Mouse (Mus musculus) hindbrain, postnatal 0 days (tissue): Measurements from ENCODE around the gene Lmln. TPM values are rescaled to one million over a fixed set of nuclear protein-coding genes. Genes with fewer than 3 reads are reported as not detected.
"Not testable (repeated sequence)": the region's sequence is repeated elsewhere in the genome, so short reads cannot be mapped to it uniquely, and the experiment has no call there.

ENCODE experiments used
- ATAC-seq: fragments of 200-750 bp; cut with Nextera tagmentation; 2 replicates; pipeline ENCODE4 v1.8.0; 2017; ENCODE audit warnings: mild to moderate bottlenecking, moderate TSS enrichment, moderate library complexity
- DNase-seq: peaks from one replicate; pipeline ENCODE4 v3.0.0-alpha.2; 2015; ENCODE audit warnings: low spot score
- H3K27ac ChIP-seq: fragments of 300-500 bp; sonication (generic); 2 replicates; pipeline ENCODE4 v1.5.1; 2014; ENCODE audit warnings: mild to moderate bottlenecking
- H3K27me3 ChIP-seq: fragments of 300-500 bp; sonication (generic); 2 replicates; pipeline ENCODE4 v1.6.1; 2014; ENCODE audit warnings: low read length, mixed read lengths; ENCODE audit not compliant: insufficient read depth
- H3K36me3 ChIP-seq: fragments of 300-500 bp; sonication (generic); 2 replicates; pipeline ENCODE4 v1.6.1; 2014; ENCODE audit warnings: low read length, mixed read lengths; ENCODE audit not compliant: insufficient read depth
- H3K4me1 ChIP-seq: fragments of 300-500 bp; sonication (generic); 2 replicates; pipeline ENCODE4 v1.6.1; 2014; ENCODE audit warnings: antibody characterized with exemption, low read length, mixed read lengths; ENCODE audit not compliant: insufficient read depth
- H3K4me2 ChIP-seq: fragments of 300-500 bp; sonication (generic); 2 replicates; pipeline ENCODE4 v1.6.1; 2014; ENCODE audit warnings: low read depth, mild to moderate bottlenecking, low read length, moderate library complexity, mixed read lengths
- H3K4me3 ChIP-seq: fragments of 300-500 bp; sonication (generic); 2 replicates; pipeline ENCODE4 v1.5.1; 2014; ENCODE audit warnings: low read length
- H3K9ac ChIP-seq: fragments of 300-500 bp; sonication (generic); replicated peaks from 2 replicates; pipeline ENCODE4 v1.6.1; 2014; ENCODE audit warnings: mild to moderate bottlenecking, low read length, moderate library complexity, mixed read lengths
- H3K9me3 ChIP-seq: fragments of 300-500 bp; sonication (generic); 2 replicates; pipeline ENCODE4 v1.6.1; 2016; ENCODE audit warnings: low read length, mixed read lengths
- CTCF ChIP-seq: IDR thresholded peaks from 2 replicates; pipeline ENCODE4 v1.5.1; 2016; ENCODE audit warnings: antibody characterized with exemption, control low read depth, low read depth
- WGBS: fragments of 180-500 bp; shearing (Covaris S2); extraction: QIAGEN DNeasy Blood & Tissue Kit; methylation state at CpG from one replicate; pipeline ENCODE4 v1.1.7; 2014; 5-methylcytosine and 5-hydroxymethylcytosine counted together
- polyA plus RNA-seq: library from polyadenylated mRNA; unstranded; fragments of >200 nt; fragmentation: Nextera tagmentation; extraction: Ambion mirVana; gene quantifications from 2 replicates; pipeline ENCODE4 v1.2.1, GENCODE M21; 2015
- total RNA-seq: library from RNA; depleted of rRNA; stranded (reverse); fragments of >200 nt; gene quantifications from 2 replicates; pipeline ENCODE4 v1.2.3, GENCODE M21; 2014

Lmln gene
- total and polyA plus RNA-seq, 2 experiments from 2014 or later, result 2.5 to 5.2 TPM

DNA sequence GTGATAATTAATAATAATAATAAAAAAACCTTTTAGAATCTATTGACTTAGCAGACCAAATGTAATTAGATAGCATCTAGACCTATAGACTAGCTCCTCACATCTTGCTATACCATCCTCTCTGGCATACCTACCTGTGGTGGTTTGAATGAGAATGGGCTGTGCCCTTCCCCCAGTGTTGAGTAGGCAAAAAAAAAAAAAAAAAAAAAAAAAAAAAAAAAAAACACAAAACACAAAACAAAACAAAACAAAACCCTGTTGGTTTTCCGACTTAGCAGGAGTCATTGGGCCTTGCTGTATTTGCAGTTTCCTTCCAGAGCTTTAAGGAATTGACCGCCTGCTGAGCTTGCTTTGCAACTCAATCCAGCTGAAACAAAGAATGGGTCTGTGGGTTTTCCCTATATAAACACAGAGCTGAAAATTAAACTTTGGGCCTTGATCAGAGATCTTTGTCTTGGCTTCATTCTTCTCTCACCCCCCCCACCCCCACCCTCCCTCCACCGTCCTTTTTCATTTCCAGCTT, 79.5 kb downstream of the Lmln start:
- no peak for TF ChIP-seq CTCF
- DNase-seq (no peak), ATAC-seq (no peak)
- H3K27me3 ChIP-seq, result no peaks in the 10 kb centered on the region
- H3K9me3 ChIP-seq, result no peaks in the 10 kb centered on the region
- no peak overlapping the region for H3K4me2 ChIP-seq
- H3K36me3 ChIP-seq, result no peaks in the 10 kb centered on the region
- no peak overlapping the region for H3K4me3 ChIP-seq
- WGBS, result 32% methylated on average over 3 of the region's 3 CpGs
- H3K9ac ChIP-seq, result no peak overlapping the region
- H3K4me1 ChIP-seq, result no peaks in the 10 kb centered on the region
- H3K27ac ChIP-seq, result no peak overlapping the region

- no peaks in the 10 kb centered on the region for H3K4me1 ChIP-seq
- H3K36me3 ChIP-seq, result no peaks in the 10 kb centered on the region
- no peaks in the 10 kb centered on the region for H3K9me3 ChIP-seq
- H3K4me2 ChIP-seq, result no peak overlapping the region
- ATAC-seq (no peak), DNase-seq (no peak)
- no peak overlapping the region for H3K9ac ChIP-seq
- H3K27me3 ChIP-seq, result no peaks in the 10 kb centered on the region
- H3K4me3 ChIP-seq, result no peak overlapping the region
- no peak overlapping the region for H3K27ac ChIP-seq
- WGBS, result 71% methylated on average over 2 of the region's 2 CpGs
- no peak for TF ChIP-seq CTCF
Measured at GRCm38 (mm10) chr16:33143452-33143851, 81.1 kb downstream of the Lmln start.

- Histone ChIP-seq H3K4me3 (no peak overlapping the region), H3K27me3 (no peaks in the 10 kb centered on the region), H3K9me3 (no peaks in the 10 kb centered on the region), H3K27ac (no peak overlapping the region), H3K4me1 (no peaks in the 10 kb centered on the region), H3K4me2 (no peak overlapping the region), H3K9ac (no peak overlapping the region), H3K36me3 (no peaks in the 10 kb centered on the region)
- no peak for TF ChIP-seq CTCF
- ATAC-seq (no peak), DNase-seq (no peak)
- WGBS, result over 99% methylated on average over 3 of the region's 3 CpGs
Measured at GRCm38 (mm10) chr16:33146185-33146584, 83.9 kb downstream of the Lmln start.

DNA sequence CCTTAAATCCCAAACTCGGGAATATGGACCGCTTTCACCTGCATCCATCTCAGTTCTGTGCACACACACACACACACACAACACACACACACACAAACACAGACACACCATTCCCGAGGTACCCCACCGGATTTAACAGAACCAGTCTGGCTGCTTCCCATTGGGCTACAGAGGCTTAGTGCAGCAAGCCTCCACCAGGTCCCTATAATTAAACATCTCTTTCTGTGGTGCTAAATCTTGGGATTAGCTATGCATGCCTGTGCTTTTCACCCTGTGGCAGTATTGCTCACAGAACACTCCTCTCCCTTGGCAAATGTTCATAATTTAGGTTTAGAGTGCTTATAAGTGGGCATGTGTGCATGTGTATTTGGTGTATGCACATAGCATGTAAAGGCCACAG, 85.8 kb downstream of the Lmln start:
- Histone ChIP-seq H3K9me3 (no peaks in the 10 kb centered on the region), H3K4me3 (no peak overlapping the region), H3K27ac (no peak overlapping the region), H3K4me2 (no peak overlapping the region), H3K9ac (no peak overlapping the region), H3K36me3 (no peaks in the 10 kb centered on the region), H3K27me3 (no peaks in the 10 kb centered on the region), H3K4me1 (no peaks in the 10 kb centered on the region)
- ATAC-seq (no peak), DNase-seq (no peak)
- WGBS, result 87% methylated on average over 4 of the region's 4 CpGs
- TF ChIP-seq CTCF, result no peak

GRCm38 (mm10) chr16:33150875-33151274, 88.6 kb downstream of the Lmln start:
- H3K27me3 ChIP-seq, H3K36me3 ChIP-seq, H3K27ac ChIP-seq, ATAC-seq, H3K4me1 ChIP-seq, H3K9me3 ChIP-seq, H3K4me3 ChIP-seq, H3K4me2 ChIP-seq, H3K9ac ChIP-seq, DNase-seq: not testable (repeated sequence)
- WGBS, result 71% methylated on average over 9 of the region's 9 CpGs

GRCm38 (mm10) chr16:33151558-33151957, 89.2 kb downstream of the Lmln start:
- WGBS, result 61% methylated on average over 8 of the region's 8 CpGs
- Histone ChIP-seq H3K36me3 (no peaks in the 10 kb centered on the region), H3K4me3 (no peak overlapping the region), H3K4me2 (no peak overlapping the region), H3K4me1 (no peaks in the 10 kb centered on the region), H3K27ac (no peak overlapping the region), H3K9me3 (no peaks in the 10 kb centered on the region), H3K27me3 (no peaks in the 10 kb centered on the region), H3K9ac (no peak overlapping the region)
- DNase-seq, result no peak
- no peak for TF ChIP-seq CTCF
- ATAC-seq, result no peak

- Histone ChIP-seq H3K9ac (no peak overlapping the region), H3K27ac (no peak overlapping the region), H3K27me3 (no peaks in the 10 kb centered on the region), H3K4me2 (no peak overlapping the region), H3K4me1 (no peaks in the 10 kb centered on the region), H3K36me3 (no peaks in the 10 kb centered on the region), H3K4me3 (no peak overlapping the region), H3K9me3 (no peaks in the 10 kb centered on the region)
- WGBS, result 49% methylated on average over 4 of the region's 4 CpGs
- DNase-seq (peak; percentile 76), ATAC-seq (no peak)
- peak; percentile 70 for TF ChIP-seq CTCF
Measured at GRCm38 (mm10) chr16:33154992-33155391, 92.7 kb downstream of the Lmln start.
